Mouse (Mus musculus) kidney, postnatal 0 days (tissue): ENCODE measurements around the gene Abca3. TPM values are rescaled to one million over a fixed set of nuclear protein-coding genes. Genes with fewer than 3 reads are reported as not detected.

Source experiments
- ATAC-seq: fragments of 200-750 bp; cut with Nextera tagmentation; replicated peaks from 2 replicates; pipeline ENCODE4 v1.8.0; 2017; ENCODE audit warnings: low read depth, moderate number of reproducible peaks, moderate TSS enrichment, moderate library complexity; ENCODE audit not compliant: low FRiP score
- DNase-seq: peaks from one replicate; pipeline ENCODE4 v3.0.0-alpha.2; 2016; ENCODE audit warnings: low spot score
- H3K27ac ChIP-seq: fragments of 300-500 bp; sonication (generic); 2 replicates; pipeline ENCODE4 v1.5.1; 2014; ENCODE audit warnings: mild to moderate bottlenecking
- H3K27me3 ChIP-seq: fragments of 300-500 bp; sonication (generic); 2 replicates; pipeline ENCODE4 v1.6.1; 2014; ENCODE audit warnings: low read length, mixed read lengths; ENCODE audit not compliant: insufficient read depth
- H3K36me3 ChIP-seq: fragments of 300-500 bp; sonication (generic); 2 replicates; pipeline ENCODE4 v1.6.1; 2014; ENCODE audit warnings: low read length, mixed read lengths; ENCODE audit not compliant: insufficient read depth
- H3K4me1 ChIP-seq: fragments of 300-500 bp; sonication (generic); replicated peaks from 2 replicates; pipeline ENCODE4 v1.6.1; 2014; ENCODE audit warnings: antibody characterized with exemption, low read length, mixed read lengths; ENCODE audit not compliant: insufficient read depth
- H3K4me2 ChIP-seq: fragments of 300-500 bp; sonication (generic); 2 replicates; pipeline ENCODE4 v1.6.1; 2014; ENCODE audit warnings: mild to moderate bottlenecking, low read length, moderate library complexity, mixed read lengths
- H3K4me3 ChIP-seq: fragments of 300-500 bp; sonication (generic); replicated peaks from 2 replicates; pipeline ENCODE4 v1.5.1; 2014; ENCODE audit warnings: low read depth, low read length
- H3K9ac ChIP-seq: fragments of 300-500 bp; sonication (generic); 2 replicates; pipeline ENCODE4 v1.6.1; 2014; ENCODE audit warnings: low read depth, low read length
- H3K9me3 ChIP-seq: fragments of 300-500 bp; sonication (generic); replicated peaks from 2 replicates; pipeline ENCODE4 v1.6.1; 2016; ENCODE audit warnings: low read length, inconsistent platforms, mixed read lengths
- CTCF ChIP-seq: IDR thresholded peaks from 2 replicates; pipeline ENCODE4 v1.5.1; 2016; ENCODE audit warnings: antibody characterized with exemption, low read depth, mild to moderate bottlenecking, moderate library complexity
- WGBS: fragments of 180-500 bp; shearing (Covaris S2); extraction: QIAGEN DNeasy Blood & Tissue Kit; methylation state at CpG from one replicate; pipeline ENCODE4 v1.1.7; 2014; 5-methylcytosine and 5-hydroxymethylcytosine counted together
- polyA plus RNA-seq: library from polyadenylated mRNA; unstranded; fragments of >200 nt; fragmentation: Nextera tagmentation; extraction: Ambion mirVana; gene quantifications from 2 replicates; pipeline ENCODE4 v1.2.1, GENCODE M21; 2015

The Abca3 gene
- polyA plus RNA-seq, 1 experiment from 2014 or later: 21.8 TPM

DNA sequence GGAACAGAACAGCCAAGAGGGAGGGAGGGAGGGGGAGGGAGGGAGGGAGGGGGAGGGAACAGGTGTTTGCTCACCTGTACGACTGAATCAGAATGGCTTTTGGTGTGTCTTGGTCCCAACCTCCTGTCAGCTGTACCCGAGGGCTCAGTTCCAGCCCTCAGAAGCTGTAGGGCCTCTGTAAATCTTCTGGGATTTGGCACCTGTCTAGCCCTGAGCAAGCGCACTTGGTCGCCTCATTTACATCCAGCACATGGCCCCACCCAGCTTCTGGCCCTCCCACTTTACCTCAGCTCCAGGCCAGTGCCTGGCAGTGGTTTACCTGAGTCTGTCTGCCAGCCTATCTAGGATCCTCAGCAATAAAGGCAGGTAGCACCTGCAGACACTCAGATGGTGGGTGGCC is 41.8 kb downstream of the Abca3 start:
- TF ChIP-seq CTCF: no peak
- no peak overlapping the region for H3K4me2 ChIP-seq
- no peaks in the 10 kb centered on the region for H3K9me3 ChIP-seq
- H3K36me3 ChIP-seq: peaks cover 14% of the 10 kb centered on the region; the same call in 1 of the 2 replicates
- no peak for DNase-seq
- ATAC-seq: no peak
- H3K27ac ChIP-seq: no peak overlapping the region
- H3K27me3 ChIP-seq: no peaks in the 10 kb centered on the region
- H3K4me1 ChIP-seq: no peaks in the 10 kb centered on the region
- WGBS: 28% methylated on average over 4 of the region's 4 CpGs
- H3K9ac ChIP-seq: no peak overlapping the region
- no peak overlapping the region for H3K4me3 ChIP-seq

DNA sequence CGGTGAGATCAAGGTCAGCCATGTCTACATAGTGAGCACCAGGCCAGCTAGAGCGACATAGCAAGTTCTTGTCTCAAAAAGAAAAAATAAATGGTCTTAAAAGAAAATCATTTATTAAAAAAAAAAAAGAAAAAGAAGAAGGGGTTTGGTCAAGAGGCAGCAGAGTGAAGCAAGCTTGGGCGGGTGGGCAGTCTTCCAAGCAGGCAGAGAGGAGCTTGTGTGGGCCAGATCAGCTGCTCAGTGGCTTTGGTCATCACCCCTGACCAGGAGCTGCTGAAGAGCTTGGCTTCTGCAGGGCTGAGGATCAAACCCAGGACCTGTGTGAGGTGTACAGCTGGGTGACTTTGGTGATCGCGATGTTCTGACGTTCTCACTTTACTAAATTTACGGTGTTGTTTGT is 42.7 kb downstream of the Abca3 start:
- ATAC-seq (no peak), DNase-seq (no peak)
- Histone ChIP-seq H3K4me3 (no peak overlapping the region), H3K27me3 (no peaks in the 10 kb centered on the region), H3K9me3 (no peaks in the 10 kb centered on the region), H3K4me2 (no peak overlapping the region), H3K9ac (no peak overlapping the region), H3K4me1 (no peaks in the 10 kb centered on the region), H3K36me3 (peaks cover 16% of the 10 kb centered on the region; the same call in 1 of the 2 replicates), H3K27ac (no peak overlapping the region)
- WGBS: 70% methylated on average over 7 of the region's 7 CpGs
- TF ChIP-seq CTCF: no peak

DNA sequence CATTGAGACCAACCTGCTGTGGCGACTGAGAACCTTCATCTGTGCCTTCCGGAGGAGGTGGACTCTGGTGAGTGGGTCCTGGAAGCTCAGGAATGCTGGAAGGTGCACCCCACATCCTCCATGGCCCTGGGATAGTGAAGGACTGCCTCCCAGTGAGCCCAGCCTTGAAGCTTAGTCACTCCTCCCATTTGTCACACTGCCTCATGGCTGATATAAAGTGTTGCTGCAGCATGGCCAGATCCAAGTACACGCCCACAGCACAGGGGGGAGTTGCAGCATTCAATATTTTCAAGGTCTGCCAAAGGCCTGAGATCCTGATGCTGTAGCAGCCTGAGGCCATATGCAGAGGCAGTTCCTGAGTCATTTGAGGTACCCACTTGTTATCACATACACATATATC is 50.6 kb downstream of the Abca3 start:
- no peaks in the 10 kb centered on the region for H3K9me3 ChIP-seq
- no peak overlapping the region for H3K9ac ChIP-seq
- no peak overlapping the region for H3K27ac ChIP-seq
- DNase-seq: peak; percentile 6
- no peak overlapping the region for H3K4me2 ChIP-seq
- H3K4me3 ChIP-seq: no peak overlapping the region
- no peaks in the 10 kb centered on the region for H3K27me3 ChIP-seq
- TF ChIP-seq CTCF: no peak
- WGBS: 69% methylated on average over 3 of the region's 3 CpGs
- H3K4me1 ChIP-seq: no peaks in the 10 kb centered on the region
- H3K36me3 ChIP-seq: peaks cover 20% of the 10 kb centered on the region; the same call in 1 of the 2 replicates
- ATAC-seq: no peak

DNA sequence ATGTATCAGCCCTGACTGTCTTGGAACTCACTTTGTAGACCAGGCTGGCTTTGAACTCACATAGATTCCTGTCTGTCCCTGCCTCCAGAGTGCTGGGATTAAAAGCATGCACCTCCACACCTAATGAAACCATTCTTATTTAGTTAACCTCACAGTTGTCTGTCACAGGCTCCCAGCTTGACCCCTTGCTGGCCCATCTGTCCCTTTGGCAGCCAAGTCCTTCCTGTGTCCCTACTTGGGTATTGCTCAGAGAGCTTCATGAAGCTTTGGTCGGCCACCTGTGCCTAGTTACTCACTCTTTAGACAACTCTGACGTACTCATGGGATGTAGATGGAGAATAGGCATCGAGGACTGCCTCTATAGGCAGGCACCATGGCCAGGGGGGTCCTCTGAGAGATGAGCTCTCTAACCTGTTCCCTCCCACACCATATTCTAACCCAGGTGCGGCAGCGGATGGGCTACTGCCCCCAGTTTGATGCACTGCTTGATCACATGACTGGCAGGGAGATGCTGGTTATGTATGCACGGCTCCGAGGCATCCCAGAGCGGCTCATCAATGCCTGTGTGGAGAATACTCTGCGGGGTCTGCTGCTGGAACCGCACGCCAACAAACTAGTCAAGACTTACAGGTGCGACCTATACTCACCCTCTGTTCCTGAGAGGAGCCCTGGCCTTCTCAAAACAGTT is 55.5 kb downstream of the Abca3 start:
- peaks cover 37% of the 10 kb centered on the region for H3K36me3 ChIP-seq
- H3K27me3 ChIP-seq: no peaks in the 10 kb centered on the region
- DNase-seq: no peak
- no peak overlapping the region for H3K4me2 ChIP-seq
- WGBS: 87% methylated on average over 12 of the region's 12 CpGs
- H3K4me3 ChIP-seq: no peak overlapping the region
- no peaks in the 10 kb centered on the region for H3K4me1 ChIP-seq
- no peak for TF ChIP-seq CTCF
- H3K9ac ChIP-seq: no peak overlapping the region
- ATAC-seq: no peak
- H3K9me3 ChIP-seq: no peaks in the 10 kb centered on the region
- no peak overlapping the region for H3K27ac ChIP-seq

DNA sequence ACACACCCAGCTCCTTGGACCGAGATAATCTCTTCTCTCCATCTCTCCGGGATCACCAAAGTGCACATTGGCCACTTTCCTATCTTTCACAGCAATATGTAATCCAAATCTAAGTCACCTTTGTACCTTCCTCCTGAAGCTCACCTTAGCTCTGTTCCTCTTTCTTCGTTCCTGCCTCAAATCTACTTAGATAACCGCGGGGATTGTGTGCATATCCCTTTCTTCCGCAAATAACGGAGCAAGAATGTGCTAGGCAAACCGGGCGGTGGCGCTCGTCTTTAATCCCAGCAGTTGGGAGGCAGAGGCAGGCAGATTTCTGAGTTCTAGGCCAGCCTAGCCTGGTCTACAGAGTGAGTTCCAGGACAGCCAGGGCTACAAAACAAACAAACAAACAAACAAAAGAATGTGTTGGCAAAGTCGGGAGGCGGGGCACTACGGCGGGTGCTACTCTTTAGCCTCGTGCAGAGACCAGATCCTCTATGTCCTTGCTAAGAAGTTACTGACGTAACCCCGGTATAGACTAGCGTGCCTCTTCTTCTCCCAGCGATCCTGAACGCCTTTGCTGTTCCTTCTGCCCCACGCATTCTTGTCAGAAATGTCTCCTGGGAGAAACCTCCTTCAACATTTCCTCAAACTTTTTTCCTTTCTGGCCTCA is 61.9 kb downstream of the Abca3 start:
- TF ChIP-seq CTCF: peak; percentile 27; the same call in 1 of the 2 replicates
- Histone ChIP-seq H3K9me3 (no peaks in the 10 kb centered on the region), H3K27ac (peak overlapping the region; percentile 88), H3K4me1 (peaks cover 14% of the 10 kb centered on the region; the same call in 1 of the 2 replicates), H3K27me3 (no peaks in the 10 kb centered on the region), H3K9ac (peak overlapping the region; percentile 67), H3K4me3 (peak overlapping the region; percentile 44), H3K36me3 (peaks cover 20% of the 10 kb centered on the region), H3K4me2 (peak overlapping the region; percentile 65)
- 29% methylated on average over 22 of the region's 22 CpGs for WGBS
- peak; percentile 26 for ATAC-seq
- peak; percentile 10 for DNase-seq

DNA sequence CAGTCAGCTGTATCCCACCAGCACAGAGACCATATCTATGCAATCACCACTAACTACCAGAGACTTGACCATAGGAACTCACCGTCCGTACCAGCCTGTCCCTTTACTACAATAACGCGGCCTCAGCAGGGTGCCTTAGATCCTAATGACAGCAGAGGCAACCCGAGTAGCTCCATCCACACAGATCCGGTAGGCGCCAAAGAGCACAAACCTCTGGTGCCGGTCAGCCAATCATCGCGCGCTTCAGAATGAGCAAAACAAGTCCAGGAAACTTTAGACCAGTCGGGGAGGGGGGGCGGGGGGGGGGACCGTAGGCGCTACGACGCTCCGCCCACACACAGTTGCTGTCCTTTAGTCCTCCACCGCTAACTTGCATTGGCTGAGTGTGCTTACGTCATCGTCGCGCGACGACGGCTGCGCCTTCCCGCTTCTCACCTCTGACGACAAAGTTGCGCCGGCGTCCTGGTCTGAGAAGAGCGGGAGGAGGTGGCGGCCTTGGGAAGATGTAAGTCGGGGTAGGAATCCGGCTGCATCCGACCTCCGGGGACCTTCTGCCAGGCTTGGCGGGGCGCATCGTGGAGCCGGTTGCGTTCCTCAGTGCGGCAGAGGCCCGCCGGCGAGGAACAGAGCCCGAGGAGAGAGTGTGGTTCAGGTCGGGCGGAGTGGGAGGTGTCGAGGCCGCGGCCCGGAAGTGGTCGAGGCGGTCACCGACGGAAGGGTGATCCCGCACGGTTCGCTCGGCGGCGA is 62.7 kb downstream of the Abca3 start, which contains the start of gene Rnps1:
Gene Rnps1, plus strand, starts transcription at position 336 of the 747 bp plus-strand sequence.
- Histone ChIP-seq H3K4me2 (peak within 1 kb of the TSS; percentile 80), H3K9ac (peak within 1 kb of the TSS; percentile 91), H3K9me3 (no peaks in the 10 kb centered on the region), H3K36me3 (peaks cover 20% of the 10 kb centered on the region), H3K27ac (peak within 1 kb of the TSS; percentile 88), H3K4me3 (peak within 1 kb of the TSS; percentile 87), H3K4me1 (peaks cover 14% of the 10 kb centered on the region; the same call in 1 of the 2 replicates), H3K27me3 (no peaks in the 10 kb centered on the region)
- peak; percentile 95 for ATAC-seq
- peak; percentile 100 for DNase-seq
- under 1% methylated on average over 64 of the region's 64 CpGs for WGBS
- no peak for TF ChIP-seq CTCF
